Comparison of ENCODE assay signal across 13 mouse cellular contexts in genomic region chr11:86396518-86396917, GRCm38 (mm10). TPM values are rescaled to one million over a fixed set of nuclear protein-coding genes. Genes with fewer than 3 reads are reported as not detected.
DNase-seq lines count a peak whose midpoint lies in the region; ATAC-seq and TF ChIP-seq lines count a peak whose summit lies in the region.
"Had no signal": no experiment of that assay in that cellular context is flagged by ENCODE, and none has a peak within 500 bp of the region (broad histone marks: within the 10 kb centered on the region; RNA-seq: fewer than 3 reads in every experiment).

No protein-coding gene starts in this region.

- no peak for TF ChIP-seq POLR2A in bone marrow, adult 2 months (IDR thresholded peaks at IDR 0.05; ENCODE audit: borderline replicate concordance, control insufficient read depth, low read depth, low read length)

- H3K4me1 ChIP-seq in bone marrow, adult 2 months (ENCODE audit: control insufficient read depth, insufficient read depth, low read length), result peaks cover 5% of the 10 kb centered on the region; the same call in 1 of the 2 replicates
- H3K4me1 ChIP-seq in liver, postnatal 0 days (ENCODE audit: insufficient read depth), result peaks cover 22% of the 10 kb centered on the region

- TF ChIP-seq CTCF in bone marrow, adult 2 months (IDR thresholded peaks at IDR 0.05; ENCODE audit: control insufficient read depth, insufficient read depth, low read length), result no peak
- TF ChIP-seq CTCF in liver, postnatal 0 days (IDR thresholded peaks at IDR 0.05; ENCODE audit: low read depth), result no peak

- H3K9me3 ChIP-seq in liver, postnatal 0 days (ENCODE audit: low read length), result no peaks in the 10 kb centered on the region
- H3K9me3 ChIP-seq: forebrain, embryonic 12.5 days; limb, embryonic 10.5 days; liver, embryonic 15.5 days; megakaryocyte, embryonic 14.5 days had no signal

- no peaks in the 10 kb centered on the region for H3K27me3 ChIP-seq in liver, postnatal 0 days (ENCODE audit: insufficient read depth, low read length)
- H3K27me3 ChIP-seq: liver, embryonic 15.5 days had no signal

- H3K4me2 ChIP-seq in liver, postnatal 0 days (ENCODE audit: low read depth, low read length), result 0 out of 2 replicates have a peak overlapping the region, but pooled peaks have one; percentile 20
- H3K4me2 ChIP-seq: forebrain, embryonic 12.5 days had no signal

- WGBS in bone marrow, adult 2 months, result 13% methylated on average over 2 of the region's 2 CpGs
- 35% methylated on average over 2 of the region's 2 CpGs for WGBS in liver, postnatal 0 days (ENCODE audit: insufficient replicate concordance)

- H3K9ac ChIP-seq in liver, postnatal 0 days (replicated peaks), result no peak overlapping the region
- H3K9ac ChIP-seq: forebrain, embryonic 12.5 days; liver, embryonic 15.5 days had no signal

- H3K4me3 ChIP-seq in bone marrow, adult 2 months (replicated peaks; ENCODE audit: control insufficient read depth, low read depth, low read length), result no peak overlapping the region
- H3K4me3 ChIP-seq in liver, postnatal 0 days (ENCODE audit: low read depth, low read length), result no peak overlapping the region
- H3K4me3 ChIP-seq: forebrain, embryonic 12.5 days; left cerebral cortex, adult 2 months; limb, embryonic 10.5 days had no signal

- DNase-seq in heart, adult 11 months, result peak; percentile 41
- no peak for DNase-seq in heart, adult 9 months (ENCODE audit: low spot score in 2 of 2)
- peak; percentile 50 for DNase-seq in A20 (ENCODE audit: low read depth, low spot score)
- no peak for DNase-seq in liver, postnatal 0 days
- no peak for DNase-seq in right cerebral cortex, postnatal 14 days
- no peak for DNase-seq in urinary bladder, postnatal 10 days (ENCODE audit: low spot score)
- DNase-seq in lung, adult 18-20 months, result no peak

- peak overlapping the region; percentile 52; the same call in 1 of the 2 replicates for H3K27ac ChIP-seq in bone marrow, adult 2 months (ENCODE audit: control insufficient read depth, insufficient read depth, low read depth, low read length, poor library complexity)
- H3K27ac ChIP-seq in liver, postnatal 0 days (ENCODE audit: low read depth), result 0 out of 2 replicates have a peak overlapping the region, but pooled peaks have one; percentile 31
- H3K27ac ChIP-seq: forebrain, embryonic 12.5 days; left cerebral cortex, adult 2 months; limb, embryonic 10.5 days had no signal

- TF ChIP-seq EP300 in liver, postnatal 0 days (IDR thresholded peaks at IDR 0.05; ENCODE audit: low read depth), result no peak

- no peaks in the 10 kb centered on the region for H3K36me3 ChIP-seq in liver, postnatal 0 days (replicated peaks; ENCODE audit: insufficient read depth, low read length)
- H3K36me3 ChIP-seq: forebrain, embryonic 12.5 days; limb, embryonic 10.5 days; liver, embryonic 15.5 days had no signal

- no peak for ATAC-seq in liver, postnatal 0 days

RNA-seq across cellular contexts. Expression of gene Med13, which starts 39.1 kb away (rescaled TPM):
- 26.2 and 35.6 TPM in 2 replicates for polyA plus RNA-seq in bone marrow, adult 2 months (2011; ENCODE audit: insufficient read depth, insufficient read length, low replicate concordance, missing spikeins)
- polyA plus RNA-seq in liver, postnatal 0 days (2015; fragmentation: Nextera tagmentation; extraction: Ambion mirVana), result 2.9 and 3.6 TPM in 2 replicates

Comparison
In these comparisons a context has a peak if more than half of its experiments do, and no peak if none do; other contexts are left out.
1. DNase-seq: peak in heart, adult 11 months (single experiment) and A20 (single experiment); none in heart, adult 9 months (0 of 2), liver, postnatal 0 days (single experiment), right cerebral cortex, postnatal 14 days (single experiment), urinary bladder, postnatal 10 days (single experiment) and lung, adult 18-20 months (0 of 2).